Mouse (Mus musculus) cerebellum, adult 11 months (tissue): Measurements from ENCODE around the gene Wnt16.

Experiments used
- DNase-seq: peaks from one replicate; pipeline ENCODE4 v3.0.0; 2022

Wnt16 gene

GRCm38 (mm10) chr6:22326289-22326688, 38.3 kb downstream of the Wnt16 start:
- DNase-seq = no peak

- DNase-seq = no peak
These were observed 39.1 kb downstream of the Wnt16 start for GRCm38 (mm10) chr6:22327091-22327490.

GRCm38 (mm10) chr6:22327931-22328330, 39.9 kb downstream of the Wnt16 start:
- no peak for DNase-seq

DNA sequence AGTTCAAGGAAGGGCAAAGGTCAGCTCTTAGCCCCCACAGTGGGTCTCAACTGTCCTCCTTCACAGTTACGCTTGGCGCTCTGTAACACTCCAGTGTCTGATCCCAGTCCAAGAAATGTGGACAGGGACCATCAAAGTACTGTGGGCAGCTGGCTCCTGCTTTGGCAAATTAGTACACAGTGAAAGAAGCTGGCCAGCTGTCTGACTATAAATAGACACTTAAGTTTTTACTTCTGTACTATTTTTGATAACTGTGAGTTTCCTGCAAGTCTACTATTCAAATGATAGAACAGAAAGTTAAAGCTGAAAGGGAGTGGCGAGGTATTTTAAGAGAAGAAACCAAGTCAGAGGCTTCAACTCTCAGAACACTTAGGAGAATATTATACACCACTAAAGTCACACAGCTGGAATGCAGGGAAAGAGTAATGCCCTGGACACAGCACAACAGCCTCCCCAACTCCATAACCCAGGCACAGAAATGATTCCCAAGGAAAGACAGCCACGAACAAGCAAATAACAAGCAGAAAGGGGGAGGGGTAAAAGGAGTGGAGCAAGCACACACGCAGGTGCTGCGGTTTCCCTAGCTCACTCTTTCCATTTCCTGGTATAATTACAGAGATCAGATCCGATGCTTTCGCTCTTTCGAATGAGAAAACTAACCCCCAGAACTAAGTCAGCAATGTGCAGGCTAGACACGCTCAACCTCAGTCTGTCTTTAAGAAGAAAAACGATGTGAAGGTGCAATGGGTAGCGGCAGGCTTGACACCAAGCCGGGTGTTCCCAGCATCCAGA, 42.3 kb downstream of the Wnt16 start:
- DNase-seq = no peak

GRCm38 (mm10) chr6:22332548-22332947, 44.5 kb downstream of the Wnt16 start:
- DNase-seq = no peak

GRCm38 (mm10) chr6:22339763-22340542, 51.9 kb downstream of the Wnt16 start:
- DNase-seq = no peak

GRCm38 (mm10) chr6:22340779-22341178, 52.8 kb downstream of the Wnt16 start:
- DNase-seq = no peak

DNA sequence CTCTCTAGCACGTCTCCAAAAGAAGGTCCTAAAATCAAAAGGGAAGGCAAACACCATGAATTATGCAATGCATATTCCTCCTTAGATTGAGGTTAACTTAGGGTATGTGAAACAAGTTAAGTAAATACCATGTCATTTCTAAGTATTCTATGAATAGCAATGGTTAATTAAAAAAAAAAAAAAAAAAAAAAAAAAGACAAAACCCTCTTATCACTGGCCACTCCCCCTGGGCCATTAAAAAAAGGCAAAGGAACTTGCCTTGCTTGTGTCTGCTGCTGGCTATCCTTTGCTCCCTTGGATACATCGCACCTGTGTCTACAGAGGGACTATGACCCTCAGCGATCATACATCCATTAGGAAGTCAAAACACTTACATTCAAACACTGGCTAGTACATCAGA, 55.3 kb downstream of the Wnt16 start:
- no peak for DNase-seq

GRCm38 (mm10) chr6:22343706-22344105, 55.7 kb downstream of the Wnt16 start:
- DNase-seq = no peak

DNA sequence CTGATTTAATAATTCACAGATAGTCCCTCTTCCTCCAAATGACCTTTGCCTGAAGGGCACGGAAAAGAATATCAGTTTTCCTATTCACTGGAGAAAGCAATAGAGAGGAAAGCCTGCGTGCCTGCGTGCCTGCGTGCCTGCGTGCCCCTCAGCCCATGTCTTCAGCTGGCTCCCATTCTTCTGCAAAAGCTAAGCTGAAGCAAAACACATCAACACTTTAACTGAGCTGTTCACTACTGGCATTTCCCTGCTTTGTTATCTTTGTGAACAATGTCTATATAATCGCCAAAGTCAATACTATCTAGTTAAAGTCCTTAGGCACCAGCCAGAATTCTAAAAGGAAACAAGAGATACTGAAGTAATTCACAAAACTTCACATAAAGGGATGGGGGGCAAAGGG, 56.4 kb downstream of the Wnt16 start:
- no peak for DNase-seq

DNA sequence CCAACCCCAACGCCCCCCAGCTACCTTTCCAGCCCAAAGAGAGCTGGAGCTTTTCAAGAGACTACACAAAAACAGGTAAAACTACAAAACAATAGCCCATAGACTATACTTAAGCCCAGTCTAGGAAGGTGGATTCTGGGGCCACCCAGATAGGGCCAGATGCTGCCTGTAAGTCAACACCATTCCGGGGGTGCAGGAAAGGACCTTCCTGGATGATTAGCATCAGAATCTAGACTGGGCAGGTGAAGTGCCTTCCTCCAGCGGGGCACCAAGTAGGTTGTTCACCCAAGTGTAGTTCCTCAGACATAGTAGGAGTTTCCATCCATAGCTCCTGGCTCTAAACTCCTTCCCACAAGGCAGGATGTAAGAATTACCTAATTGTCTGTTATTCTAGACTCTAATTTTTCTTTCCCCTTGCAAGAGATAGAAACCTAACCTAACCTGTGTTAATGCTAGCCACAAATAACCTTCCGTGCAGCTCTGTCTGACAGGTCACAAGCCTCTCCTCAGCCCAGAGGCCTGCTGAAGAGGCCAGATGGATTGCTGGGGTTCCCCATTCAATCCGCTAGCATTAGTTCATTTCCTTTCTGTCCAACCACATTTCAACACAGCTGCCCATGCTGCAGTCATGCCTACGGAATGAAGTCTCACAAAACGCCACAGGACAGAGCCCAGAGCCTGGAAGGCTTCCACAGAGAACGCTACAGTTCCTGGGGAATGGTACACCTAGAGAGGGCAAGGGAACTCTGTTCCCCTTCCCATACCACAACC, 59.3 kb downstream of the Wnt16 start:
- DNase-seq = no peak
